Mouse (Mus musculus) lung, postnatal 0 days (tissue): ENCODE results near the gene Ydjc.

Experiments used
- CTCF ChIP-seq: IDR thresholded peaks from 2 replicates; pipeline ENCODE4 v1.5.1; 2016; ENCODE audit warnings: antibody characterized with exemption, mild to moderate bottlenecking
- EP300 ChIP-seq: IDR thresholded peaks from 2 replicates; pipeline ENCODE4 v1.6.1; 2016; ENCODE audit warnings: antibody characterized with exemption, mild to moderate bottlenecking, control low read depth

- TF ChIP-seq CTCF, result no peak
- TF ChIP-seq EP300, result no peak
Measured at GRCm38 (mm10) chr16:17102630-17103220, 41.7 kb upstream of the Ydjc start.
